Mouse (Mus musculus) ES-E14 (cell line): Measurements from ENCODE around the gene Adgrf1.

ENCODE experiments used
- CHD2 ChIP-seq: IDR thresholded peaks from 2 replicates; pipeline ENCODE4 v1.6.1; 2014; ENCODE audit warnings: mild to moderate bottlenecking, low read depth, low read length, inconsistent platforms
- HCFC1 ChIP-seq: IDR thresholded peaks from 2 replicates; pipeline ENCODE4 v1.6.1; 2012; ENCODE audit warnings: low read length, inconsistent platforms, borderline replicate concordance; ENCODE audit not compliant: insufficient read depth
- MAFK ChIP-seq: IDR thresholded peaks from 2 replicates; pipeline ENCODE4 v1.6.1; 2014; ENCODE audit warnings: mild to moderate bottlenecking, low read depth, low read length, inconsistent platforms; ENCODE audit not compliant: insufficient read depth

DNA sequence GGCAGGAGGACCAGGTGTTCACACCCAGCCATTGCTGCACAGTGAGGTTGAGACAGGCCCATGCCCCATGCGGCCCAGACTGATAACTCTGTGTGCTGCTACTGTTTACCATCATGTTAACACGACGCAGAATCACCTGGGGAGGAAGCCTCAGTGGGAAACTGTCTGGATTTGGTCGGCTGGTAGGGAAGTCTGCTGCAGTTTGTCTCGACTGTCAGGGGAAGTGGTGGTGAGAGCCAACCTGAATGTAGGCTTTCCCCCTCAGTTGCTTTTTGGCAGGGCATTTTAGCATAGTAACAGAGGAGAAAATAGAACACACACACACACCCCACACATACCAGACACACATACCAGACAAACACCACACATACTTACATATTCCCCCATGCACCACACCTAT lies 12.7 kb downstream of the Adgrf1 start:
- TF ChIP-seq MAFK (no peak), CHD2 (no peak), HCFC1 (no peak)
